Mouse (Mus musculus) bone marrow, adult 2 months (tissue): ENCODE results near the gene Diaph3. TPM values are rescaled to one million over a fixed set of nuclear protein-coding genes. Genes with fewer than 3 reads are reported as not detected.

ENCODE experiments used
- H3K27ac ChIP-seq: fragments of 200-500 bp; 2 replicates; pipeline ENCODE4 v1.5.1; 2012; ENCODE audit warnings: low read depth, mild to moderate bottlenecking, control low read depth, inconsistent platforms, low read length; ENCODE audit not compliant: control insufficient read depth, poor library complexity, insufficient read depth
- H3K4me1 ChIP-seq: fragments of 200-500 bp; 2 replicates; pipeline ENCODE4 v1.6.1; 2011; ENCODE audit warnings: low read length; ENCODE audit not compliant: control insufficient read depth, insufficient read depth
- H3K4me3 ChIP-seq: fragments of 200-500 bp; replicated peaks from 2 replicates; pipeline ENCODE3; 2011; ENCODE audit warnings: mild to moderate bottlenecking, low read depth, low read length, control low read depth; ENCODE audit not compliant: control insufficient read depth
- CTCF ChIP-seq: fragments of 200-500 bp; IDR thresholded peaks from 2 replicates; pipeline ENCODE4 v1.5.1; 2011; ENCODE audit warnings: low read length, control low read depth; ENCODE audit not compliant: control insufficient read depth, insufficient read depth
- POLR2A ChIP-seq: fragments of 200-500 bp; IDR thresholded peaks from 2 replicates; pipeline ENCODE4 v1.6.1; 2011; ENCODE audit warnings: low read depth, mild to moderate bottlenecking, control low read depth, low read length, borderline replicate concordance; ENCODE audit not compliant: control insufficient read depth
- WGBS: fragments of 180-500 bp; shearing (Covaris S2); methylation state at CpG from one replicate; pipeline ENCODE4 v1.1.7; 2018; 5-methylcytosine and 5-hydroxymethylcytosine counted together
- polyA plus RNA-seq: library from polyadenylated mRNA; stranded (reverse); fragments of >200 nt; gene quantifications from 2 replicates; pipeline ENCODE4 v1.2.4, GENCODE M21; 2011; ENCODE audit warnings: low replicate concordance; ENCODE audit not compliant: missing spikeins, insufficient read depth, insufficient read length

Diaph3 gene
- polyA plus RNA-seq, 1 experiment, result 30.7 TPM

DNA sequence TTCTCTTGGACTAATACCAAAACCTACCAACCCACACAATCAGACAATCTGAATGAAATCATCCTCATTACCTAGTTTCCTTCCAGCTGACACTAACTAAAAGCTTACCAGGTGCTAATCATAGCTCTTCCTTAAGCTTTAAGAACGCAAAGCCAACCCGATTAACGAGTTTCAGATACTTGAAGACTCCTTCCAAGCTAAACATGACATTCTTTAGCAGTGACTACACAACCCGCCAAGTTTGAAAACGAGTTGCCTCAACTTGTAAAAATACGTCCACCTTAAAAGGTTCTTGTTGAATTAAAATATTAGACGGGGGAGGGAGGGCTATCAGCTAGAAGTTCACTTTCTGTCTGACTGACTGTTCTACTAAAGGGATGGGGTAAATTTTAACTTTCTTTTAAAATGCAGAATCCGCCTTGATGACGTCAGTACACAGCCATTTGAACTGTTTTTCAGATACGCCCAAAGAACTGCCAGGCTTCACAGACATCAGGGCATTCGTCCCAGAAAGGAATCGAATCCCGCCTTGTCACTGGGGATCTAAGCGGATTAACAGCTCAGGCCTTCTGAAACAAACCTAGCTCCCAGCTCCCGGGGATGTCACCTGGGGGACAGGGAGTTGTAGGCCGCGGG, 590 bp downstream of the Diaph3 start:
- WGBS, result under 1% methylated on average over 17 of the region's 17 CpGs
- H3K27ac ChIP-seq, result peak overlapping the region; percentile 64
- TF ChIP-seq POLR2A (no peak), CTCF (no peak)
- no peaks in the 10 kb centered on the region; the same call in 1 of the 2 replicates for H3K4me1 ChIP-seq
- H3K4me3 ChIP-seq, result peak overlapping the region; percentile 84

- TF ChIP-seq POLR2A, result no peak
- TF ChIP-seq CTCF, result no peak
- 85% methylated on average over 6 of the region's 6 CpGs for WGBS
- no peaks in the 10 kb centered on the region for H3K4me1 ChIP-seq
These were observed 14.9 kb downstream of the Diaph3 start for GRCm38 (mm10) chr14:87126076-87126639.

GRCm38 (mm10) chr14:87125492-87125891, 15.5 kb downstream of the Diaph3 start:
- WGBS, result 27% methylated on average over 5 of the region's 5 CpGs
- Histone ChIP-seq H3K27ac (no peak overlapping the region), H3K4me1 (no peaks in the 10 kb centered on the region), H3K4me3 (no peak overlapping the region)
- TF ChIP-seq CTCF (no peak), POLR2A (no peak)

More at GRCm38 (mm10) chr14:87126076-87126639, 14.9 kb downstream of the Diaph3 start:
- Histone ChIP-seq H3K4me3 (no peak overlapping the region), H3K27ac (no peak overlapping the region)

DNA sequence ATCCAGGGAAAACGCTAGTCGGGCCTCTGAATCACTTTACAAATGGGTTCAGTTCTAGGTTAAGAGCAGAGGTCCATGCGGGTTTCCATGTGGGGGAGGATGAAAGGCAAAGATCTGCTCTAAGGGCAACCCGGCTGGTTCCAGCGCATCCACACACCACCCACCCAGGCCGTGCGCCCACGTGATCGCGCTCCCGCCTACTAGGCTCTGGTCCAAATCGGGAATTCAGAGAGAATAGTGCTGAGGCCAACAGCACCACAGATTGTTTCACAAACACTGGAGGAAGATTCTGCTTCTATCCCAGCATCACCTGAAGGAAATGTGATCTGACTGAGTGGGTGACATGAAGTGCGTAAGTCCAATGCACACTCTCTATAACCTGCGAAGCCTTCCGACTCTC, 17.9 kb downstream of the Diaph3 start:
- TF ChIP-seq CTCF (no peak), POLR2A (no peak)
- H3K4me1 ChIP-seq, result no peaks in the 10 kb centered on the region
- H3K27ac ChIP-seq, result no peak overlapping the region

GRCm38 (mm10) chr14:87121868-87122267, 19.2 kb downstream of the Diaph3 start:
- no peaks in the 10 kb centered on the region for H3K4me1 ChIP-seq
- H3K27ac ChIP-seq, result no peak overlapping the region
- no peak for TF ChIP-seq POLR2A
- TF ChIP-seq CTCF, result no peak
- no peak overlapping the region for H3K4me3 ChIP-seq
- 89% methylated on average over 6 of the region's 6 CpGs for WGBS

More for the DNA sequence above, 17.9 kb downstream of the Diaph3 start:
- H3K4me3 ChIP-seq, result no peak overlapping the region
- WGBS, result 97% methylated on average over 15 of the region's 15 CpGs

- Histone ChIP-seq H3K4me3 (no peak overlapping the region), H3K27ac (no peak overlapping the region), H3K4me1 (no peaks in the 10 kb centered on the region; the same call in 1 of the 2 replicates)
- no peak for TF ChIP-seq POLR2A
- no peak for TF ChIP-seq CTCF
- 53% methylated on average over 2 of the region's 2 CpGs for WGBS
These were observed 30.4 kb downstream of the Diaph3 start for GRCm38 (mm10) chr14:87110634-87111033.

DNA sequence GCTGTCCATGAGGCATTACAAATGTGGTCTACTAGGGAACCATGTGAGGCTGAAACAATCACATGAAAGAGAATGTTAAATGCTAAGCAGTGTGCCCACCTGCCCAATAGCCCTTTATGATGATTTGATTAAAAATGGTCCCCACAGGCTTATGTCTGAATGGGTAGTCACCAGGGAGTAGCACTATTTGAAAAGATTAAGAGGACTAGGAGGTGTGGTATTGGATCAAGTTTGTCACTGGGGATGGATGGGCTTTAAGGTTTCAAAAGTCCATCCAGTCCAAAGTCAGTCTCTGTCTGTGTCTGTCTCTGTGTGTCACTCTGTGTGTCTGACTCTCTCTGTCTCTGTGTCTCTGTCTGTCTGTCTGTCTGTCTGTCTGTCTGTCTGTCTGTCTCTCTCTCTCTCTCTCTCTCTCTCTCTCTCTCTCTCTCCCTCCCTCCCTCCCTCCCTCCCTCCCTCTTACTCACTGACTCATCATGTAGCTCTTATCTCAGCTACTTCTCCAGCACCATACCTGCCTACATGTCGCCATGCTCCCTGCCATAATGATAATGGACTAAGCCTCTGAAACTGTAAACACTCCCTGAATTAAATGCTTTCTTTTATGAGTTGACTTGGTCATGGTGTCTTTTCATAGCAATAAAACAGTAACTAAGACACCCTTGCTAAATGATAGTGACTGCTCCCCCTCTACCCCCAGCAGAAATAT, 41.5 kb downstream of the Diaph3 start:
- TF ChIP-seq POLR2A (no peak), CTCF (no peak)
- WGBS, result 68% methylated on average over 1 of the region's 1 CpGs
- Histone ChIP-seq H3K27ac (no peak overlapping the region), H3K4me1 (no peaks in the 10 kb centered on the region), H3K4me3 (no peak overlapping the region)

DNA sequence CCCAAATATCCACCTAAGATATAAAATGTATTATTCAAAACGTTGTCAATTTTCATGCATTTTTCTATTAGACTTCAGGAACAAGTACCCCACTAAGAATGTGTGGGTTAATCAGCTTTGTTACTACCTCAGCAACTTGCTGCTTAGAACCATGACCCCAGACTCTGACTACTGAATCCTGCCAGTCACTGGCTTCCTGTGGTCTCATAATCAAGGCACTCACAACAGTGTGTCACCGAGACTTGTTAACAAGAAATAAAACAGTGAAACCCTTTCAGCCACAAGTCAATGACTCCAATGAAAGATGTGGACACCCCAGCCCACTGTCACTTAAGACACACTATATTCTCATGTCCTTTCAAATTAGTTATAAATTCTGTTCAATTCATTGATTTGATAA, 42.9 kb downstream of the Diaph3 start:
- TF ChIP-seq POLR2A (no peak), CTCF (no peak)
- no peaks in the 10 kb centered on the region for H3K4me1 ChIP-seq
- H3K4me3 ChIP-seq, result no peak overlapping the region
- no peak overlapping the region for H3K27ac ChIP-seq
- WGBS, result 78% methylated on average over 2 of the region's 2 CpGs

DNA sequence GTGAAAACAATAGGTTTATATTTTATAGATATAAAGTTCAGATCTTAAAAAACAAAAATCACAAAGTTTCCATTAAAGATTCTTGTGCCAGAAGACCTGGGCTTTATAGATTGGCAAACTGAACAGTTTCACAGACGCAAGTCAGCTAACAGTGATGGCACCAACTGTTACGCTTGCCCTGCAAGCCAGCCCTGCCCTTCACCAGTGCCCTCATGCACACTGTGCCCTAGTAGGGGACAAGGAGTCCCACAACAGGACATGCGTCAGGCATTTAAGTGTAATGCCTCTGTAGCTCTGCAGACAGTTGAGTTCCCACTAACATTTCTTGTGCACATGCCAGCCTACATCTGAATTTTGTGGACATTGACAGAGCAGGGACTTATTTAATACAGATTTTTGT, 49.5 kb downstream of the Diaph3 start:
- Histone ChIP-seq H3K4me3 (no peak overlapping the region), H3K4me1 (no peaks in the 10 kb centered on the region), H3K27ac (no peak overlapping the region)
- no peak for TF ChIP-seq CTCF
- TF ChIP-seq POLR2A, result no peak
- WGBS, result 61% methylated on average over 3 of the region's 3 CpGs
